Mouse (Mus musculus) liver, embryonic 16.5 days (tissue): ENCODE results near the gene Pfn4. TPM values are rescaled to one million over a fixed set of nuclear protein-coding genes. Genes with fewer than 3 reads are reported as not detected.
A peak's percentile ranks its signal among the peaks of the same experiment; 100 is the strongest.
"Not testable (repeated sequence)": the region's sequence is repeated elsewhere in the genome, so short reads cannot be mapped to it uniquely, and the experiment has no call there.

Experiments
- ATAC-seq: fragments of 200-750 bp; cut with Nextera tagmentation; 2 replicates; pipeline ENCODE4 v1.8.0; 2017; ENCODE audit warnings: low read depth, mild to moderate bottlenecking, moderate number of reproducible peaks, moderate library complexity
- H3K27ac ChIP-seq: fragments of 300-500 bp; sonication (generic); 2 replicates; pipeline ENCODE4 v1.5.1; 2014; ENCODE audit warnings: mild to moderate bottlenecking, low read length
- H3K27me3 ChIP-seq: fragments of 300-500 bp; sonication (generic); 2 replicates; pipeline ENCODE4 v1.6.1; 2014; ENCODE audit warnings: low read depth, low read length, mixed read lengths; ENCODE audit not compliant: control insufficient read depth, insufficient read depth
- H3K36me3 ChIP-seq: fragments of 300-500 bp; sonication (generic); 2 replicates; pipeline ENCODE4 v1.6.1; 2014; ENCODE audit warnings: mild to moderate bottlenecking; ENCODE audit not compliant: control insufficient read depth, insufficient read depth
- H3K4me1 ChIP-seq: fragments of 300-500 bp; sonication (generic); 2 replicates; pipeline ENCODE4 v1.6.1; 2014; ENCODE audit warnings: low read depth, low read length, mixed read lengths; ENCODE audit not compliant: control insufficient read depth
- H3K4me2 ChIP-seq: fragments of 300-500 bp; sonication (generic); 2 replicates; pipeline ENCODE4 v1.6.1; 2014; ENCODE audit warnings: low read depth, low read length, mixed read lengths
- H3K4me3 ChIP-seq: fragments of 300-500 bp; sonication (generic); 2 replicates; pipeline ENCODE4 v1.5.1; 2014; ENCODE audit warnings: low read depth, mild to moderate bottlenecking, low read length
- H3K9ac ChIP-seq: fragments of 300-500 bp; sonication (generic); 2 replicates; pipeline ENCODE4 v1.6.1; 2014; ENCODE audit warnings: low read depth, low read length
- H3K9me3 ChIP-seq: fragments of 300-500 bp; sonication (generic); replicated peaks from 2 replicates; pipeline ENCODE4 v1.6.1; 2016; ENCODE audit warnings: low read length; ENCODE audit not compliant: control insufficient read depth
- WGBS: fragments of 180-500 bp; shearing (Covaris S2); extraction: QIAGEN DNeasy Blood & Tissue Kit; methylation state at CpG from one replicate; pipeline ENCODE4 v1.1.7; 2014; ENCODE audit not compliant: insufficient replicate concordance; 5-methylcytosine and 5-hydroxymethylcytosine counted together
- polyA plus RNA-seq: library from polyadenylated mRNA; unstranded; fragments of >200 nt; fragmentation: Nextera tagmentation; extraction: Ambion mirVana; gene quantifications from 2 replicates; pipeline ENCODE4 v1.2.1, GENCODE M21; 2015

The Pfn4 gene
- polyA plus RNA-seq, 1 experiment from 2014 or later: 0.47 TPM

GRCm38 (mm10) chr12:4742183-4742582, 26.6 kb upstream of the Pfn4 start:
- no peak overlapping the region for H3K4me3 ChIP-seq
- H3K27ac ChIP-seq: no peak overlapping the region
- H3K27me3 ChIP-seq: no peaks in the 10 kb centered on the region
- 65% methylated on average over 3 of the region's 3 CpGs for WGBS
- H3K9me3 ChIP-seq: no peaks in the 10 kb centered on the region
- H3K9ac ChIP-seq: no peak overlapping the region
- no peak for ATAC-seq
- no peaks in the 10 kb centered on the region for H3K4me1 ChIP-seq
- no peaks in the 10 kb centered on the region for H3K36me3 ChIP-seq
- H3K4me2 ChIP-seq: no peak overlapping the region

GRCm38 (mm10) chr12:4744486-4744885, 24.3 kb upstream of the Pfn4 start:
- Histone ChIP-seq H3K9me3 (no peaks in the 10 kb centered on the region), H3K27ac (no peak overlapping the region), H3K4me2 (no peak overlapping the region), H3K9ac (no peak overlapping the region), H3K4me3 (no peak overlapping the region), H3K27me3 (no peaks in the 10 kb centered on the region), H3K36me3 (no peaks in the 10 kb centered on the region), H3K4me1 (no peaks in the 10 kb centered on the region)
- ATAC-seq: no peak
- 80% methylated on average over 10 of the region's 10 CpGs for WGBS

- H3K4me1 ChIP-seq, H3K9me3 ChIP-seq, H3K4me2 ChIP-seq, H3K27me3 ChIP-seq, ATAC-seq, H3K27ac ChIP-seq, H3K4me3 ChIP-seq, H3K9ac ChIP-seq, H3K36me3 ChIP-seq: not testable (repeated sequence)
- WGBS: 73% methylated on average over 4 of the region's 4 CpGs
Observed at GRCm38 (mm10) chr12:4754451-4754850, 14.4 kb upstream of the Pfn4 start.

- Histone ChIP-seq H3K4me3 (no peak overlapping the region), H3K36me3 (no peaks in the 10 kb centered on the region), H3K4me1 (no peaks in the 10 kb centered on the region), H3K9ac (no peak overlapping the region), H3K9me3 (no peaks in the 10 kb centered on the region), H3K27ac (no peak overlapping the region), H3K4me2 (no peak overlapping the region), H3K27me3 (no peaks in the 10 kb centered on the region)
- WGBS: 76% methylated on average over 1 of the region's 1 CpGs
- no peak for ATAC-seq
Observed at GRCm38 (mm10) chr12:4757060-4757459, 11.8 kb upstream of the Pfn4 start.

GRCm38 (mm10) chr12:4769333-4769723, 506 bp downstream of the Pfn4 start:
- Histone ChIP-seq H3K36me3 (no peaks in the 10 kb centered on the region), H3K4me2 (peak overlapping the region; percentile 95), H3K9me3 (no peaks in the 10 kb centered on the region), H3K4me1 (peaks cover 9% of the 10 kb centered on the region), H3K4me3 (peak overlapping the region; percentile 88), H3K27ac (no peak overlapping the region), H3K9ac (peak overlapping the region; percentile 90), H3K27me3 (no peaks in the 10 kb centered on the region)
- 18% methylated on average over 13 of the region's 13 CpGs for WGBS
- ATAC-seq: no peak

- peak; percentile 69 for ATAC-seq
- H3K9me3 ChIP-seq: no peaks in the 10 kb centered on the region
- WGBS: 28% methylated on average over 8 of the region's 8 CpGs
- H3K4me2 ChIP-seq: peak overlapping the region; percentile 14; the same call in 1 of the 2 replicates
- no peaks in the 10 kb centered on the region for H3K27me3 ChIP-seq
- H3K27ac ChIP-seq: no peak overlapping the region
- H3K4me1 ChIP-seq: peaks cover 4% of the 10 kb centered on the region
- 0 out of 2 replicates have a peak overlapping the region, but pooled peaks have one; percentile 5 for H3K9ac ChIP-seq
- H3K4me3 ChIP-seq: no peak overlapping the region
- no peaks in the 10 kb centered on the region for H3K36me3 ChIP-seq
Observed at GRCm38 (mm10) chr12:4774895-4775587, 6.2 kb downstream of the Pfn4 start.

- no peak overlapping the region for H3K27ac ChIP-seq
- no peaks in the 10 kb centered on the region for H3K9me3 ChIP-seq
- WGBS: 33% methylated on average over 9 of the region's 9 CpGs
- no peaks in the 10 kb centered on the region for H3K36me3 ChIP-seq
- ATAC-seq: no peak
- H3K27me3 ChIP-seq: no peaks in the 10 kb centered on the region
- H3K9ac ChIP-seq: 0 out of 2 replicates have a peak overlapping the region, but pooled peaks have one; percentile 5
- no peak overlapping the region for H3K4me3 ChIP-seq
- peaks cover 4% of the 10 kb centered on the region for H3K4me1 ChIP-seq
- H3K4me2 ChIP-seq: peak overlapping the region; percentile 14; the same call in 1 of the 2 replicates
Observed at GRCm38 (mm10) chr12:4775588-4775949, 6.7 kb downstream of the Pfn4 start.

GRCm38 (mm10) chr12:4777734-4778133, 8.9 kb downstream of the Pfn4 start:
- Histone ChIP-seq H3K4me3 (no peak overlapping the region), H3K9me3 (no peaks in the 10 kb centered on the region), H3K9ac (no peak overlapping the region), H3K4me1 (peaks cover 4% of the 10 kb centered on the region), H3K36me3 (no peaks in the 10 kb centered on the region), H3K27ac (no peak overlapping the region), H3K27me3 (no peaks in the 10 kb centered on the region), H3K4me2 (no peak overlapping the region)
- no peak for ATAC-seq
- 70% methylated on average over 6 of the region's 6 CpGs for whole genome bisulfite sequencing

GRCm38 (mm10) chr12:4780245-4780644, 11.4 kb downstream of the Pfn4 start:
- 46% methylated on average over 2 of the region's 2 CpGs for WGBS
- H3K36me3 ChIP-seq: no peaks in the 10 kb centered on the region
- H3K4me1 ChIP-seq: no peaks in the 10 kb centered on the region; the same call in none of the 2 replicates
- no peak overlapping the region for H3K9ac ChIP-seq
- H3K4me2 ChIP-seq: no peak overlapping the region
- H3K9me3 ChIP-seq: no peaks in the 10 kb centered on the region
- H3K27me3 ChIP-seq: no peaks in the 10 kb centered on the region
- ATAC-seq: no peak
- H3K4me3 ChIP-seq: no peak overlapping the region
- H3K27ac ChIP-seq: no peak overlapping the region
